Mouse (Mus musculus) intestine, postnatal 0 days (tissue): ENCODE measurements around the gene Decr2. TPM values are rescaled to one million over a fixed set of nuclear protein-coding genes. Genes with fewer than 3 reads are reported as not detected.

Experiments used
- ATAC-seq: fragments of 200-750 bp; cut with Nextera tagmentation; 2 replicates; pipeline ENCODE4 v1.8.0; 2017; ENCODE audit warnings: mild to moderate bottlenecking, moderate TSS enrichment, moderate library complexity
- H3K27ac ChIP-seq: fragments of 300-500 bp; sonication (generic); 2 replicates; pipeline ENCODE4 v1.5.1; 2014; ENCODE audit warnings: mild to moderate bottlenecking, low read depth, low read length, moderate library complexity
- H3K27me3 ChIP-seq: fragments of 300-500 bp; sonication (generic); replicated peaks from 2 replicates; pipeline ENCODE4 v1.6.1; 2014; ENCODE audit warnings: low read length, mixed read lengths; ENCODE audit not compliant: control insufficient read depth, insufficient read depth
- H3K36me3 ChIP-seq: fragments of 300-500 bp; sonication (generic); 2 replicates; pipeline ENCODE4 v1.6.1; 2014; ENCODE audit warnings: mild to moderate bottlenecking, moderate library complexity; ENCODE audit not compliant: control insufficient read depth, insufficient read depth
- H3K4me1 ChIP-seq: fragments of 300-500 bp; sonication (generic); replicated peaks from 2 replicates; pipeline ENCODE4 v1.6.1; 2014; ENCODE audit warnings: antibody characterized with exemption, low read length, mixed read lengths; ENCODE audit not compliant: control insufficient read depth, insufficient read depth
- H3K4me2 ChIP-seq: fragments of 300-500 bp; sonication (generic); replicated peaks from 2 replicates; pipeline ENCODE4 v1.6.1; 2014; ENCODE audit warnings: low read depth, mild to moderate bottlenecking, moderate library complexity
- H3K4me3 ChIP-seq: fragments of 300-500 bp; sonication (generic); 2 replicates; pipeline ENCODE4 v1.5.1; 2014; ENCODE audit warnings: low read depth, low read length
- H3K9ac ChIP-seq: fragments of 300-500 bp; sonication (generic); 2 replicates; pipeline ENCODE4 v1.6.1; 2014; ENCODE audit warnings: mild to moderate bottlenecking, low read depth, low read length
- H3K9me3 ChIP-seq: fragments of 300-500 bp; sonication (generic); 2 replicates; pipeline ENCODE4 v1.6.1; 2016; ENCODE audit warnings: mixed run types; ENCODE audit not compliant: control insufficient read depth
- CTCF ChIP-seq: sonication (generic); IDR thresholded peaks from 2 replicates; pipeline ENCODE4 v1.5.1; 2016; ENCODE audit warnings: low read depth, mild to moderate bottlenecking, control low read depth, antibody characterized with exemption, moderate library complexity
- WGBS: fragments of 180-500 bp; shearing (Covaris S2); extraction: QIAGEN DNeasy Blood & Tissue Kit; methylation state at CpG from one replicate; pipeline ENCODE4 v1.1.7; 2014; 5-methylcytosine and 5-hydroxymethylcytosine counted together
- polyA plus RNA-seq: library from polyadenylated mRNA; unstranded; fragments of >200 nt; fragmentation: Nextera tagmentation; extraction: Ambion mirVana; gene quantifications from 2 replicates; pipeline ENCODE4 v1.2.1, GENCODE M21; 2015

The Decr2 gene
- polyA plus RNA-seq, 1 experiment from 2014 or later = 37.4 TPM

GRCm38 (mm10) chr17:26122431-26123140 is 32.4 kb upstream of the Decr2 start:
- 51% methylated on average over 5 of the region's 5 CpGs for WGBS
- H3K9ac ChIP-seq = no peak overlapping the region
- no peaks in the 10 kb centered on the region for H3K9me3 ChIP-seq
- 0 out of 2 replicates have a peak overlapping the region, but pooled peaks have one; percentile 75 for H3K4me2 ChIP-seq
- TF ChIP-seq CTCF = peak; percentile 31
- H3K27me3 ChIP-seq = no peaks in the 10 kb centered on the region
- H3K4me1 ChIP-seq = peaks cover 6% of the 10 kb centered on the region; the same call in 1 of the 2 replicates
- ATAC-seq = no peak
- peaks cover 29% of the 10 kb centered on the region for H3K36me3 ChIP-seq
- H3K27ac ChIP-seq = no peak overlapping the region; the same call in 1 of the 2 replicates
- H3K4me3 ChIP-seq = no peak overlapping the region; the same call in 1 of the 2 replicates

GRCm38 (mm10) chr17:26119766-26120710 is 29.9 kb upstream of the Decr2 start:
- Histone ChIP-seq H3K36me3 (peaks cover 17% of the 10 kb centered on the region; the same call in 1 of the 2 replicates), H3K4me2 (peak overlapping the region; percentile 30; the same call in 1 of the 2 replicates), H3K27ac (no peak overlapping the region; the same call in 1 of the 2 replicates), H3K9ac (no peak overlapping the region), H3K27me3 (0 out of 2 replicates have a peak, but pooled peaks cover under 1% of the 10 kb centered on the region), H3K4me1 (peaks cover 8% of the 10 kb centered on the region), H3K4me3 (no peak overlapping the region), H3K9me3 (no peaks in the 10 kb centered on the region)
- peak; percentile 16; the same call in 1 of the 2 replicates for ATAC-seq
- TF ChIP-seq CTCF = peak; percentile 96
- WGBS = 35% methylated on average over 33 of the region's 33 CpGs

GRCm38 (mm10) chr17:26116503-26117258 is 26.5 kb upstream of the Decr2 start:
- peak overlapping the region; percentile 84 for H3K27ac ChIP-seq
- TF ChIP-seq CTCF = no peak
- H3K4me2 ChIP-seq = peak overlapping the region; percentile 89
- peaks cover 14% of the 10 kb centered on the region; the same call in 1 of the 2 replicates for H3K36me3 ChIP-seq
- no peak overlapping the region for H3K9ac ChIP-seq
- peak; percentile 74 for ATAC-seq
- H3K27me3 ChIP-seq = peaks cover 18% of the 10 kb centered on the region
- WGBS = 45% methylated on average over 17 of the region's 17 CpGs
- H3K4me1 ChIP-seq = peaks cover 6% of the 10 kb centered on the region; the same call in 1 of the 2 replicates
- no peaks in the 10 kb centered on the region for H3K9me3 ChIP-seq
- H3K4me3 ChIP-seq = no peak overlapping the region

DNA sequence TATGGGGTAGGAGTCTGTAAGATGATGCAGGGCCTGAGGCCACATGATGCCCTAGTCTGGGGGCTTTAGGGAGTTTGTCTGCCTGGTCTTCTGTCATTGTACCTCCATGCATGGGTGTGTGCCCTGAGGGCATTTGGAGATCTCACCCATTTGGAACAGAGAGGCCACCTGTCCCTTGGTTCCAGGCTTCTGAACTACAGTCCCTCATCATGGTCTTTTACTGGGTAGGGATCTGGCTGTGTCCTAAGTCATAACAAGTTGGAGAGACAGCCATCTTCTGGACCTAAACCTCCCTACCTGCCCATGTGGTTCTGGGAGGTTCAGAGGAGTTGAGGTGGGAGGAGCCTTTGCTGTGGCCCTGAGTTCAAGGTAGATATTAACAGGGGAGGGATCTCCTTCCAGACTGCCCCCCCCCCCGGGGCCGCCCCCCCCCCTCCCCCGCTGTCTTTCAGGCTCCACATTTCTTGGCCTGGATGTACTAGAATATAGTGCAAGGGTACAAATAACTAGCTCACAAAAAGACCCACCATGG is 25.9 kb upstream of the Decr2 start:
- 25% methylated on average over 2 of the region's 3 CpGs for WGBS
- Histone ChIP-seq H3K9me3 (no peaks in the 10 kb centered on the region), H3K4me1 (peaks cover 6% of the 10 kb centered on the region; the same call in 1 of the 2 replicates), H3K9ac (no peak overlapping the region), H3K27me3 (peaks cover 18% of the 10 kb centered on the region), H3K36me3 (peaks cover 8% of the 10 kb centered on the region; the same call in 1 of the 2 replicates), H3K27ac (peak overlapping the region; percentile 84), H3K4me2 (peak overlapping the region; percentile 89), H3K4me3 (no peak overlapping the region)
- TF ChIP-seq CTCF = no peak
- ATAC-seq = peak; percentile 32

GRCm38 (mm10) chr17:26115205-26115898 is 25.2 kb upstream of the Decr2 start:
- TF ChIP-seq CTCF = no peak
- Histone ChIP-seq H3K9me3 (no peaks in the 10 kb centered on the region), H3K4me2 (peak overlapping the region; percentile 89), H3K9ac (no peak overlapping the region; the same call in 1 of the 2 replicates), H3K27me3 (peaks cover 20% of the 10 kb centered on the region), H3K27ac (peak overlapping the region; percentile 84), H3K4me1 (peaks cover 6% of the 10 kb centered on the region; the same call in 1 of the 2 replicates), H3K36me3 (peaks cover 3% of the 10 kb centered on the region; the same call in 1 of the 2 replicates), H3K4me3 (no peak overlapping the region)
- WGBS = 50% methylated on average over 7 of the region's 7 CpGs
- peak; percentile 19 for ATAC-seq
